Mouse (Mus musculus) adrenal gland, adult (tissue): ENCODE results near the gene Olfr789.

ENCODE experiments used
- DNase-seq, 2 experiments: peaks; one replicate each; pipeline ENCODE4 v3.0.0; 2022 to 2023; ENCODE audit warnings: low spot score in 1 of 2; ENCODE audit not compliant: inconsistent age in 2 of 2

Gene Olfr789

DNA sequence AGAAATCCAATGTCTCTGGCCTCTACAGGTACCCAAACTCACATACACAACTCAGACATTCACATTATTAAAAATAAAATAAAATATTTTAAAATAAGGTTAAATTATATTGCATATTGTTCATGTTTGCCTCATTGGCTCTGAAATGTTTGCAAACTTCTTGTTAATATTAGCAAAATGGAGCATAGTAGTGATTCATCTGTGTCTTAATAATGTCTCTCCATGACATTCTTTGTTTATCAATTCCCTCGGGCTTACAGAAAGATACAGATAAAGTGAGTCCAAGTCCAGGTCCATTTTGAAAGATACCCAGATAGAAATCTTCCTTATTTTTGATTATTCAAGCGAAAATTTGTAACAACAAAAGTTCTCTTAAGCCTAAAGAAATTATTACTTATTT is at the start of gene Olfr789:
Gene Olfr789, plus strand, starts transcription at position 301 of the 400 bp plus-strand sequence.
- DNase-seq, result no peak

DNA sequence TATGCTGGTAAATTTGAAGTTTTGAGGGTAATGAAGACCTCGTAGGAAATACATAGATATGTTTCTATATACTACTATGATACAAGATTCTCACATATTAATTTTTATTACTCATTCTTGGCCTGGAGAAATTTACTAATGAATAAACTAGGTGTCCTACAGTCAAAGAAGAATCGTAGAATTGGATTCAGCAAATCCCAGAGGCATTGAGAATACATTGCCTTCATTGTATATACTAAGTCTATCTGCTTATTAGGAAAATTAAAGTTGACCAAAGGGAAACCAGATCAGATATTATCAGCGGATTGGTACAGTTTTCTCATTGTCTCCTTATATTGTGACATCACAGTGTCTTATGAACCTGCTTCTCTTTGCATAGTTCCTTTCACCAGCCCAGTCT is 23.0 kb upstream of the Olfr789 start, which contains the start of gene Olfr787:
Gene Olfr787, plus strand, starts transcription at position 301 of the 400 bp plus-strand sequence.
- DNase-seq, result no peak

DNA sequence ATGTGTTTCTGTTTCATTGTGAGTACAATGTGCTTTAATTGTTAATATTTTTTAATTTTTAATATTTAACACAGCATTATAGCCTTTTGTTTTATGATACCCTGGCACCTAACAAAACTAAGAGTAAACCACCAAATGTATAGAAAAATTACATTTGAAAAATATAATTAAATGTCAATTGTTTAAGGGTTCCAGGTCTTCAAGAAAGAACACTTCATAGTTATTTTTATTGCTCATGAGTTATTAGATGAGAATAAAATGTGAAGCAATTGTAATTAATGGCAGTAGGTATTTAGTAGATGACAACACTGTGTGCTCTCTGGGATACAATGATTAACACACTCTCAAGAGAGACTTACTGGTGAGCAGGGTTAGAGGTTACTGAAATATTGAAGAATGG is 13.9 kb upstream of the Olfr789 start, which contains the start of gene Olfr788:
Gene Olfr788, plus strand, starts transcription at position 301 of the 400 bp plus-strand sequence.
- DNase-seq, result no peak

DNA sequence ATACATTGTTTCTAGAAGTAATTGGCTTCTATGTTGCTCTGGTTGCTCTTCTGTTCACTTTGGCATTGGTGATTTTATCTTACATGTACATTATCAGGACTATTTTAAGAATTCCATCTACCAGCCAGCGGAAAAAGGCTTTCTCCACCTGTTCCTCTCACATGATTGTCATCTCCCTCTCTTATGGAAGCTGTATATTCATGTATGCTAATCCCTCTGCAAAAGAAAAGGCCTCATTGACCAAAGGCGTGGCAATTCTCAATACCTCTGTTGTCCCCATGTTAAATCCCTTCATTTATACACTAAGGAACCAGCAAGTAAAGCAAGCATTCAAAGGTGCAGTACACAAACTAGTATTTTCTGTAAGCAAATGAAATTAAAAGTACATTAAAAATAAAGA is 11.3 kb upstream of the Olfr789 start:
- no peak for DNase-seq

DNA sequence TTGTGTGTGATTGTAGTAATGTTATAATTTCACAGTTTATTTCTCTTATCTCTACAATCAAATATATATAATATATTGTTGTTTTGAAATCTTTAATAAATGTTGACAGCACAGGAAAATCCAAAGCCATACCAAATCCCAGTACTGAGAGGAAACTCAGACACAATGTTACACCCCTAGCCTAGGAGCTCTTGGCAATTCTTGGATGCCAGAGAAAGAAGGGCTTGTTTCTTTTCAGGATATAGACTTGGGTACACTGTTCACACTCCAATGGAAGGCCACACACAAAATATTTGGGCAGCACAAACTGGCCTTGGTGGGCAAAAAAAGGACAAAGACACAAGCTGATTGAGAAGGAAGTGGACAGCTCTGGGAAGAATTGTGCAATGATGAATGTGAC is 10.8 kb upstream of the Olfr789 start:
- DNase-seq, result peak in 1 of 2 experiments; percentile 6

DNA sequence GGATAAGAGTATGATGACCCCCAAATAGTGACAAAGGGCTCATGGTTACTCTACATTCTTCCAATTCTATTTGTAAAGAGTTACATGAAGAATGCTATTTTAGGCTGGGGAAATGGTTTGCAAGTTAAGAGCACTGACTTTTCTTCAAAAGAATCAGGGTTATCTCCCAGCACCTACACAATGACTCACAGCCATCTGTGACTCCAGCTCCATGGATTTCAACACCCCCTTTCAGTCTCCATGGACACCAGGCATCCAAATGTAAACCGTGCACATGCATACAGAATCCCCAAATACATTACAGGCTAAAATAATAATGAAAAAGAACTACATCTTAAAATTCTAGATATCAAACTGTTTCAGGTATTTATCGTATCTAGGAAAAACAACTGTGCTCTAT is 5.5 kb downstream of the Olfr789 start:
- no peak for DNase-seq

DNA sequence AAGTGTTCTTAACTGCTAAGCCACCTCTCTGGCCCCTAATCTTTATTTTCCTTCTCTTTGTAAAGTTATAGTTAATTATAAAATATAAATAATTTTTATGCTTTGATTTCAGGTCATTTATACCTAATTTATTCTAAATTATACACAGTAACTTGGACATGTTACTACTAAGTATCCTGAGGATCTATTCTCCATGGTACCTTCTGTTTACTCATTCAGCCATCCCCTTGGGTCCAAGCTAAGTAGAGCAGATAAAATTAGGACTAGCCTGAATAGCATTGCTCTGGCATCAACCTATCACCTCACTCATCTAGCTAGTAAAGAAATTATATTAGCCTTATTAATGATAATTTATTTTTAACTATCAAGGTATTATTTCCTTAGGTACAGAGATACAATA is 13.6 kb downstream of the Olfr789 start, which contains the start of gene Olfr790:
Gene Olfr790, plus strand, starts transcription at position 301 of the 400 bp plus-strand sequence.
- DNase-seq, result no peak

DNA sequence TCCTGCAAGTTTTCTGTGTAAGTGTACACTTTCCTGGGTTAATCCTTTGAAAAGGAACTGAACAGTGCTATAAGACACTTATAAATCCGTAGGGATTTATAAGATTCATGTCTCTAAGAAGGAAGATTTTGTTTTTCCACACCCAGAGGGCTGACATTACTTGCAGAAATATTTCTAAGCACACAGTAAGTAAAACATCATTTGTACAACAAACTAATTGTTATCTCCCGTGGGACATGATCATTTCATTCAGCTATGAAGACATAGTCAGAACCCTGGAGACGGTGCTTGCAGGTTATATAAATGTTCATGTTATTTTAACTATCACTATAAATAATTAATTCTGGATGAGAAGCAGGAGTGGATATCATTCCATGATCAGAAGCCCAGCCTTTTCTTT is 36.9 kb downstream of the Olfr789 start, which contains the start of gene Olfr791:
Gene Olfr791, plus strand, starts transcription at position 301 of the 400 bp plus-strand sequence.
- no peak for DNase-seq

DNA sequence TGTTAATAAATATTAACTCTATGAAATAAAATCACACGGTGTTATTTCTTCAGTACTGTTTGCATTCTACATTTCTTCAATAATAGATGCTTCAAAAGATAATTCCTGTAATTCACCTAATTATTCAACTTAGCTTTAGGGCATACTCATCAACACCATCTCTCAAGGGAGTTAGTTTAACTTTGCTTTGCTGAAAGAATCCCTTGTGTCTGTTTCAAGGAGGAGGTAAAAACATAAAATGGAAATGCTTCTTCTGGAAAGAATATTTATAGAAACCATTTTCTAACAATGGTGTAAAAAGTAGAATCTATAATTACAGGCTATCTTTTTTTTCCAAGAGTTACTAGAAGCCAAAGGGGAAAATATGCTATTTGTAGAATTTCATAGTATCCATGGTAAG is 54.3 kb downstream of the Olfr789 start, which contains the start of gene Olfr792:
Gene Olfr792, plus strand, starts transcription at position 301 of the 400 bp plus-strand sequence.
- DNase-seq, result no peak
